Mouse (Mus musculus): Measurements from ENCODE around the gene Gm17416.

- no peak for TF ChIP-seq POLR2A (IDR thresholded peaks at IDR 0.05; ENCODE audit: borderline replicate concordance, extremely low read depth, insufficient read depth, insufficient read length, poor library complexity, severe bottlenecking)
- no peak for TF ChIP-seq CTCF (IDR thresholded peaks at IDR 0.05; ENCODE audit: borderline replicate concordance, extremely low read depth, insufficient read depth, insufficient read length)
Observed at GRCm38 (mm10) chr2:152580107-152580506, 11.0 kb downstream of the Gm17416 start, which contains the start of gene Defb19.
